Mouse (Mus musculus) G1E (cell line): Measurements from ENCODE around the gene Ilvbl. TPM values are rescaled to one million over a fixed set of nuclear protein-coding genes. Genes with fewer than 3 reads are reported as not detected.
"Not testable (repeated sequence)": the region's sequence is repeated elsewhere in the genome, so short reads cannot be mapped to it uniquely, and the experiment has no call there.

Source experiments
- ATAC-seq: 2 replicates; pipeline ENCODE4 v1.8.0; 2016; ENCODE audit warnings: mild to moderate bottlenecking; ENCODE audit not compliant: insufficient number of reproducible peaks, poor library complexity, low FRiP score, severe bottlenecking; ENCODE audit errors: extremely low read depth
- DNase-seq: peaks from one replicate; pipeline ENCODE4 v3.0.0; 2012; ENCODE audit warnings: low spot score
- H3K27me3 ChIP-seq: 2 replicates; pipeline ENCODE4 v1.6.1; 2012; ENCODE audit warnings: mild to moderate bottlenecking, low read length, inconsistent platforms; ENCODE audit not compliant: insufficient read depth
- H3K36me3 ChIP-seq: replicated peaks from 2 replicates; pipeline ENCODE3; 2012; ENCODE audit warnings: mild to moderate bottlenecking, inconsistent platforms
- H3K4me1 ChIP-seq: 2 replicates; pipeline ENCODE4 v1.6.1; 2012; ENCODE audit warnings: low read depth, low read length, inconsistent platforms, mixed read lengths; ENCODE audit not compliant: insufficient read depth
- H3K4me3 ChIP-seq: 2 replicates; pipeline ENCODE4 v1.5.1; 2012; ENCODE audit warnings: low read depth, mild to moderate bottlenecking, inconsistent platforms, low read length, moderate library complexity, mixed read lengths
- H3K9me3 ChIP-seq: replicated peaks from 2 replicates; pipeline ENCODE4 v1.6.1; 2012; ENCODE audit warnings: inconsistent platforms
- CTCF ChIP-seq: IDR thresholded peaks from 2 replicates; pipeline ENCODE4 v1.5.1; 2012; ENCODE audit warnings: low read depth, low read length, inconsistent platforms, mixed read lengths
- GATA1 ChIP-seq: IDR thresholded peaks from 2 replicates; pipeline ENCODE4 v1.6.1; 2012; ENCODE audit warnings: borderline replicate concordance, low read length, inconsistent platforms, mixed read lengths
- GATA2 ChIP-seq: IDR thresholded peaks from 2 replicates; pipeline ENCODE4 v1.6.1; 2012; ENCODE audit warnings: low read depth, low read length, inconsistent platforms, borderline replicate concordance
- POLR2AphosphoS5 ChIP-seq: IDR thresholded peaks from 2 replicates; pipeline ENCODE4 v1.6.1; 2012; ENCODE audit warnings: low read depth, low read length, inconsistent platforms; ENCODE audit not compliant: insufficient replicate concordance
- TAL1 ChIP-seq: conservative IDR thresholded peaks from 2 replicates; pipeline ENCODE4 v1.6.1; 2012; ENCODE audit warnings: low read depth, low read length, inconsistent platforms, mixed read lengths
- polyA plus RNA-seq: library from polyadenylated mRNA; stranded (reverse); fragments of >175 nt; gene quantifications from 2 replicates; pipeline ENCODE4 v1.2.3, GENCODE M21; 2012
- total RNA-seq, 2 experiments: library from RNA; stranded (forward) in 1 of 2; stranded (reverse) in 1 of 2; fragments of 200-1000 nt in 1 of 2; fragments of >200 nt in 1 of 2; fragmentation: Nextera tagmentation in 1 of 2; gene quantifications; 2 replicates each; pipeline ENCODE4 v1.2.3; 2014 to 2017

The Ilvbl gene
- total and polyA plus RNA-seq, 3 experiments, result 6.2 to 10.2 (median 7.7) TPM

DNA sequence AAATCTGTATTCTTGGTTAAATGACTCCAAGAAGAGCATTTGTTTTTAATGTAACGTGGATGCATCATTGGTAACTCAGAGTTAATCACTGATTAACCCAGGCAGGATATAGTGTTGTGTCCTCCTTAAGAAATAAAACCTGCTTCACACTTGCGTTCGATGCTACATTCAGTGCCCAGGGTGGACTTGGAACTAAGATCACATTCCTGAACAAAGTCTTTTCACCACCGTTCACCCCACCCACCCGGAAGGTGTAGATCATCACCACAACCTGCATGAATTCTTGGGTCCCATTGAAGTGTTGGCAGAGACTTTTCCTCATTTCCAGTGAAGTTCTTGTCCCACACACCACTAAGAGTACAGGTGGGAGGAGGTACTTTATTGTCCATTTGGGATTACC, 19.6 kb downstream of the Ilvbl start:
- no peak for DNase-seq
- ATAC-seq, result no peak
- Histone ChIP-seq H3K9me3 (no peaks in the 10 kb centered on the region), H3K4me1 (no peaks in the 10 kb centered on the region), H3K4me3 (no peak overlapping the region), H3K27me3 (peaks cover 8% of the 10 kb centered on the region; the same call in 1 of the 2 replicates), H3K36me3 (no peaks in the 10 kb centered on the region)
- TF ChIP-seq CTCF (no peak), TAL1 (no peak), POLR2AphosphoS5 (no peak), GATA1 (no peak), GATA2 (no peak)

DNA sequence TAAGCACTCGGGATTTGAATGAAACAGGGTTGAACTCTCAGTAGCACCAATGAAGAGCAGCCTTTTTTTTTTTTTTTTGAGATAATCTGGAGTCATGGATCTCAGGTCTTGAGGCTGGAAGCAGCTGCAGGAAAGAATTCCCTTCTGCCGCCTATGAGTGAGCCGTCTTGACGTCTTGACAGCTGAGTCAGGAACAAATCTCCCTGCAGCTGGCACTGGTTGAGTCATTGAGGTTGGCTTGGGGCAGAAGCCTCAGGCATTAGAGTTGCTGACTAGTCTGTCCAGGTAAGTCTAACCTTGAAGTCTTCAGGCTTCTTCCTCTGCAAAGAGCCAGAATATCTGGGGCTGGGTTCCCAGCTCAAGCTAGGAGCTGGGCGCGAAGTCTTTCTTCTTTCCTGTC, 20.0 kb downstream of the Ilvbl start:
- ATAC-seq, result no peak
- no peaks in the 10 kb centered on the region for H3K4me1 ChIP-seq
- no peak for TF ChIP-seq POLR2AphosphoS5
- TF ChIP-seq GATA2, result no peak
- TF ChIP-seq CTCF, result no peak
- TF ChIP-seq GATA1, result no peak
- TF ChIP-seq TAL1, result no peak
- peaks cover 5% of the 10 kb centered on the region; the same call in 1 of the 2 replicates for H3K27me3 ChIP-seq
- no peak overlapping the region for H3K4me3 ChIP-seq
- no peaks in the 10 kb centered on the region for H3K9me3 ChIP-seq
- H3K36me3 ChIP-seq, result no peaks in the 10 kb centered on the region
- no peak for DNase-seq

DNA sequence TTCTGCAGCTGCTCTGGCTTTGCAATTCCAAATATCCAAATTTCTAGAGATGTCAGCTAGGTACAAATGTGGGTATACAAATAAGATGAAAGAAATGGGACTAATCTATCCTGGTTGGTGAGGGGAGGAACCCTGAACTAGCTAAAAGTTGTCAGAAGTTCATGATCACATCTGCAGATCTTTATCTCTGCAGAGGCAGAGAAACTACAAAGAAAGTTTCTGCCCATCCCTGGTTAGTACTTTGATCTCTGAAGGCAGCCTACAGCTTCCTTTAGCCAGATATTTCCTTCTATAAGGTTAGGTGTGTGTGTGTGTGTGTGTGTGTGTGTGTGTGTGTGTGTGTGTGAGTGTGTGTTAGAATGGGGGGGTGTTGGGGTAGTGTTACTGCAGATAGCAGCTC, 20.4 kb downstream of the Ilvbl start:
- TF ChIP-seq POLR2AphosphoS5 (no peak), CTCF (no peak), GATA2 (no peak), GATA1 (no peak), TAL1 (no peak)
- no peak for ATAC-seq

DNA sequence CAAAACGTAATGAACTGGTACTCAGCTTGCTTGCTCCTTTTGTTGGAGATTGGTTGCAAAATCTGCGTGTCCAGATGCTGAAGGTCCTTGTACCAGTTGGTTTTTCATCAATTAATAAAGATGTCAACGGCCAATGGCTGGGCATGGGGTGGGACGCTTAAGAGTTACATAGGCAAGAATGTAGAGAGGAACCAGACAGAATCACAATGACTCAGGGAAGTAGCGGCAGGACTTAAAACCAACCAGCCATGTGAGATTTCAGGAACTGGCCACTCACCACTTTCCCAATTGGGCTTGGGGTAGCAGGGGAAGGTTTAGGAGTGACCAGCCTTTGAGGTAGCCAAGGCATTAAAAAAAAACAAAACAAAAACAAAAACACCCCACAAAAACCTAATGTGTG, 25.7 kb downstream of the Ilvbl start:
- ATAC-seq, result no peak
- TF ChIP-seq CTCF (no peak), GATA1 (no peak), TAL1 (no peak), POLR2AphosphoS5 (no peak), GATA2 (no peak)
- no peaks in the 10 kb centered on the region for H3K36me3 ChIP-seq
- H3K4me3 ChIP-seq, result no peak overlapping the region
- H3K27me3 ChIP-seq, result no peaks in the 10 kb centered on the region; the same call in 1 of the 2 replicates
- no peaks in the 10 kb centered on the region for H3K9me3 ChIP-seq
- no peak for DNase-seq
- H3K4me1 ChIP-seq, result no peaks in the 10 kb centered on the region

More for the DNA sequence above, 20.4 kb downstream of the Ilvbl start:
- peaks cover 3% of the 10 kb centered on the region; the same call in 1 of the 2 replicates for H3K27me3 ChIP-seq
- H3K9me3 ChIP-seq, result no peaks in the 10 kb centered on the region
- DNase-seq, result no peak
- H3K4me1 ChIP-seq, result no peaks in the 10 kb centered on the region
- H3K4me3 ChIP-seq, result no peak overlapping the region
- H3K36me3 ChIP-seq, result no peaks in the 10 kb centered on the region

DNA sequence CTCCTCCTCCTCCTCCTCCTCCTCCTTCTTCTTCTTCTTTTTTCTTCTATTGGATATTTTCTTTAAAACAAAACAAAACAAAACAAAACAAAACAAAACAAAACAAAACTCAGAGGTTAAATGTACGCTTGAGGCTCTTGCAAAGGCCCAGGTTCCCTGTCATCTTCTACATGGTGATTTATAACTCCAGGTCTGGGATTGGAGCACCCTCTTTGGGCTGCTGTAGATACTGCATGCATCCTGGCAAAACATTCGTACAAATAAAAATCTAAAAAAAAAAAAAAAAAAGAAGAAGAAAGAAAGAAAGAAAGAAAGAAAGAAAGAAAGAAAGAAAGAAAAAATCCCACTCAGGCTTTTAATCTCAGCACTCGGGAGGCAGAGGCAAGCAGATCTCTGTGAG, 30.9 kb downstream of the Ilvbl start:
- no peaks in the 10 kb centered on the region for H3K4me1 ChIP-seq
- no peaks in the 10 kb centered on the region for H3K36me3 ChIP-seq
- no peak overlapping the region for H3K4me3 ChIP-seq
- no peak for ATAC-seq
- no peak for DNase-seq
- H3K9me3 ChIP-seq, result no peaks in the 10 kb centered on the region
- no peaks in the 10 kb centered on the region; the same call in 1 of the 2 replicates for H3K27me3 ChIP-seq
- TF ChIP-seq GATA2 (no peak), TAL1 (no peak), CTCF (no peak), GATA1 (no peak), POLR2AphosphoS5 (no peak)

DNA sequence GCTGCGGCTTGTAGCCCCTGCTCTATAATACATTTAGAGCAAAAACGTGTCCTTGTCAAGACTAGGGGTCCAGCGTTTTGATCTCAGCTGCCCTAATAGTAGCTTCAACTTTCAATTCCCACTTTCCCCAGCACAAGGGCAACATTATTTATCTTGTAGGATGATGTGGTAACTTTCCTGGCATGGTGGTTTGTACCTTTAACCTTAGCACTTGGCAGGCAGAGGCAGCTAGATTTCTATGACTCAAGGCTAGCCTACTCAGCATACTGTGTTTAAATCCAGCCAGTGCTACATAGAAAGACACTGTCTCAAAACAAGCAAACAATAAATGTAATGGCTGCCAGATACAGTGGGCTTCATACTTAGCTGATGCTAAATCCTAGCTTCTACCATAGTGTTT, 33.5 kb downstream of the Ilvbl start:
- H3K4me3 ChIP-seq, result no peak overlapping the region
- DNase-seq, result no peak
- no peaks in the 10 kb centered on the region for H3K4me1 ChIP-seq
- H3K27me3 ChIP-seq, result no peaks in the 10 kb centered on the region; the same call in 1 of the 2 replicates
- H3K36me3 ChIP-seq, result no peaks in the 10 kb centered on the region
- no peaks in the 10 kb centered on the region for H3K9me3 ChIP-seq
- no peak for ATAC-seq
- no peak for TF ChIP-seq GATA2
- no peak for TF ChIP-seq GATA1
- TF ChIP-seq POLR2AphosphoS5, result no peak
- no peak for TF ChIP-seq CTCF
- no peak for TF ChIP-seq TAL1

DNA sequence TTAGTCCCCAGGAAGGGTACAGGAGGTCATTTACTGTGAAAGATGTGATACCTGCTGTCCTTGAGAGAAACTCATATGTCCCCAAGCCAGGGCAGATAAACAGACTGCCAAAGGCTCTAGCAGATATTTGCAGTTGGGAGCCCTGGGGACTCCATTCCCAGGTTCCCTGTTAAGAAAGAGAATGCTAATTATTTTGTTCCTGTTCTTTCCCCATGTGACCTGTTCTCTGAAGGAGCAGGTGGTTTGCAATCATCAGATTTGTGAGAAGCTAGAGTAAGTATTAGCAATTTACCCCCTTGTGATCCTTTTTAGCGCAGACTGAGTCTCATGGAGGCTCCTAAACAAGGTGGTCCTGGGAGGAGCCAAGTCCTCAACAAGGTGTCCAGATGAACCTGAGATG, 43.8 kb downstream of the Ilvbl start, which contains the start of gene Olfr1357:
Olfr1357 (minus strand) TSS at position 101 of the 400 bp plus-strand sequence.
- H3K4me1 ChIP-seq, result no peaks in the 10 kb centered on the region
- DNase-seq (no peak), ATAC-seq (no peak)
- H3K36me3 ChIP-seq, result no peaks in the 10 kb centered on the region
- H3K9me3 ChIP-seq, result no peaks in the 10 kb centered on the region
- no peak for TF ChIP-seq POLR2AphosphoS5
- no peak for TF ChIP-seq GATA2
- H3K27me3 ChIP-seq, result no peaks in the 10 kb centered on the region
- no peak within 1 kb of the TSS for H3K4me3 ChIP-seq

DNA sequence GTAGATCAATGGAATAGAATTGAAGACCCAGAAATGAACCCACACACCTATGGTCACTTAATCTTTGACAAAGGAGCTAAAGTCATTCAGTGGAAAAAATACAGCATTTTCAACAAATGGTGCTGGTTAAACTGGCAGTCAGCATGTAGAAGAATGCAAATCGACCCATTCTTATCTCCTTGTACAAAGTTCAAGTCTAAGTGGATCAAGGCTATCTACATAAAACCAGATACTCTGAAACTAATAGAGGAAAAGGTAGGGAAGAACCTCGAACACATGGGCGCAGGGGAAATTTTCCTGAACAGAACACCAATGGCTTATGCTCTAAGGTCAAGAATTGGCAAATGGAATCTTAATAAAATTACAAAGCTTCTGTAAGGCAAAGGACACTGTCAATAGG, 49.0 kb downstream of the Ilvbl start:
- not testable (repeated sequence) for DNase-seq, H3K36me3 ChIP-seq, H3K4me3 ChIP-seq, H3K27me3 ChIP-seq, H3K4me1 ChIP-seq, H3K9me3 ChIP-seq, ATAC-seq
